Mouse (Mus musculus) C2C12 (cell line): ENCODE data around the gene Stxbp5l. TPM values are rescaled to one million over a fixed set of nuclear protein-coding genes. Genes with fewer than 3 reads are reported as not detected.
"Not testable (repeated sequence)": the region's sequence is repeated elsewhere in the genome, so short reads cannot be mapped to it uniquely, and the experiment has no call there.

Experiments used
- H3K27me3 ChIP-seq: one replicate; pipeline ENCODE4 v1.6.1; 2011; ENCODE audit not compliant: control insufficient read depth, insufficient read depth, insufficient read length
- H3K36me3 ChIP-seq: one replicate; pipeline ENCODE4 v1.6.1; 2011; ENCODE audit not compliant: control insufficient read depth, insufficient read depth
- H3K4me3 ChIP-seq: one replicate; pipeline ENCODE4 v1.5.1; 2011; ENCODE audit warnings: mild to moderate bottlenecking, control low read depth; ENCODE audit not compliant: poor library complexity, insufficient read depth, severe bottlenecking
- H3K79me2 ChIP-seq: one replicate; pipeline ENCODE4 v1.6.1; 2011; ENCODE audit not compliant: control insufficient read depth, insufficient read depth
- H3K79me3 ChIP-seq: one replicate; pipeline ENCODE4 v1.6.1; 2011; ENCODE audit warnings: low read depth, control low read depth
- H3ac ChIP-seq: one replicate; pipeline ENCODE3; 2011; ENCODE audit warnings: low read depth; ENCODE audit not compliant: control insufficient read depth, insufficient read length
- CEBPB ChIP-seq: IDR thresholded peaks from one replicate; pipeline ENCODE4 v1.6.1; 2011; ENCODE audit warnings: low read depth, mild to moderate bottlenecking, control low read depth, moderate library complexity
- CTCF ChIP-seq: IDR thresholded peaks from one replicate; pipeline ENCODE4 v1.5.1; 2011; ENCODE audit not compliant: control insufficient read depth, insufficient read depth, insufficient read length
- FOSL1 ChIP-seq: IDR thresholded peaks from one replicate; pipeline ENCODE4 v1.8.0; 2011; ENCODE audit warnings: mild to moderate bottlenecking, low read length; ENCODE audit not compliant: poor library complexity, insufficient read depth, severe bottlenecking
- MAX ChIP-seq: IDR thresholded peaks from one replicate; pipeline ENCODE4 v1.6.1; 2011; ENCODE audit warnings: mild to moderate bottlenecking, control low read depth
- MYOD1 ChIP-seq: IDR thresholded peaks from one replicate; pipeline ENCODE4 v1.6.1; 2011; ENCODE audit warnings: low read depth; ENCODE audit not compliant: control insufficient read depth, insufficient read length
- MYOG ChIP-seq: IDR thresholded peaks from one replicate; pipeline ENCODE4 v1.6.1; 2011; ENCODE audit not compliant: control insufficient read depth, insufficient read length; ENCODE audit errors: extremely low read depth
- USF1 ChIP-seq: IDR thresholded peaks from one replicate; pipeline ENCODE4 v1.6.1; 2011; ENCODE audit warnings: low read depth, mild to moderate bottlenecking, control low read depth, moderate library complexity
- polyA plus RNA-seq: library from polyadenylated mRNA; unstranded; fragments of >200 nt; fragmentation: generic; extraction: Trizol; gene quantifications from one replicate; pipeline ENCODE4 v1.2.1, GENCODE M21; 2012; ENCODE audit warnings: missing spikeins

Gene Stxbp5l
- polyA plus RNA-seq, 1 experiment: not detected

DNA sequence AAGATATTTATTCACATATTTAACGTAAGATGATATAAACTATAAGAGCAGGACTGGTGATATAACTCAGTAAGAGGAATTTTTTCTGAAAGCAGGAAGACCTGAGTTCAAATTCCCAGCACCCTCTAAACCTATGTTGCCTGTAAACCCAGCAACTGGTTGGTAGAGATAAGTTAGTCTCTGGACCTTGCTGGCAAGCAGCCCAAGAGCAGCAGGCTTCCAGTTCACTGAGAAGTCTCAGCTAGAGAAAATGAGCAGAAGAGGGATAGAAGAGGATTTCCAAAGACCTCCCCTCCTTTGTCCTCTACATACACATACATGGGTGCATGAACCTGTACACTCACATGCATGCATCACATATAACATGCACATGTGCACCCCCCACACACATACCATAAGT is 165.6 kb downstream of the Stxbp5l start:
- H3K27me3 ChIP-seq: no peaks in the 10 kb centered on the region
- H3K36me3 ChIP-seq: no peaks in the 10 kb centered on the region
- no peaks in the 10 kb centered on the region for H3K79me2 ChIP-seq
- TF ChIP-seq MAX (no peak), CEBPB (no peak), MYOG (no peak), FOSL1 (no peak), USF1 (no peak), CTCF (no peak), MYOD1 (no peak)
- no peaks in the 10 kb centered on the region for H3K79me3 ChIP-seq
- no peak overlapping the region for H3ac ChIP-seq
- H3K4me3 ChIP-seq: no peak overlapping the region

DNA sequence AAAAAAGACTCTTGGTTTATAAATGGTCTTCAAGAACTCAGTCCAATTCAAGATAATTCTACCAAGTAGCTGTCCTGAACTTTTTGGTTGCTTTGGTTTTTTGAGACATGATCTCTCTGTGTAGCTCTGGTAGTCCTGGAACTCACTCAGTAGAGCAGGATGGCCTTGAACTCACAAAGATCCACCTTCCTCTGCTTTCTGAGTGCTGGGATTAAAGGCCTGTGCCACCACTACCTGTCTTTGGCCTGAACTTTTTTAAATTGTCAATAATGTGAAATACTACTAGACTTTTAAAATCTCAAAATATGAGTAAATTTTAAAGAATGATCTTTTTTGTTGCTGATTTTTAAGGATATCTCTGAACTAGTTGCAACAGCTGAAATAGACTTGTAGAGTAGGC is 176.0 kb downstream of the Stxbp5l start:
- H3K79me3 ChIP-seq: no peaks in the 10 kb centered on the region
- TF ChIP-seq USF1 (no peak), FOSL1 (no peak), MYOD1 (no peak), MYOG (no peak), CEBPB (no peak), MAX (no peak), CTCF (no peak)

DNA sequence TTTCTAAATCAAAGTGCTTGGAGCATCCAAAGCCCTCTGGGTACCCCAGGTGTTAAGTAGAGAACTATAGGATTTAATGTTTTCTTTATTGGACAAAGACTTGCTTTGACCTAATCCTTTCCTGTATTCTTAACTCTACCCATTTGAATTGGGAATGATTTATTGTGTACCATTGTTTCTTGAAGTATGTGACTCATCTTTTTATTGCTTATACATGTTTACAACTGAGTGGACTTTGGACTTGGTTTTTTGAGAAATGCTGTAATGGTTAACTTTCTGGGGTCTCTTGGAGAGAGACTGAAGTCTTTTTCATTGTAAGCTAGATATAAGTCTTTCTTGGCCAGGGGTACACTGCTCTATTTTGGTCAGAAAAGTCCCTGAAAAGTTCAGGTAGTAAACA is 190.6 kb downstream of the Stxbp5l start:
- Histone ChIP-seq H3K27me3 (no peaks in the 10 kb centered on the region), H3K4me3 (no peak overlapping the region), H3K36me3 (no peaks in the 10 kb centered on the region), H3ac (no peak overlapping the region), H3K79me2 (no peaks in the 10 kb centered on the region), H3K79me3 (no peaks in the 10 kb centered on the region)
- no peak for TF ChIP-seq CTCF
- no peak for TF ChIP-seq USF1
- no peak for TF ChIP-seq MAX
- TF ChIP-seq CEBPB: no peak
- TF ChIP-seq FOSL1: no peak
- no peak for TF ChIP-seq MYOD1
- no peak for TF ChIP-seq MYOG

More for the DNA sequence above, 176.0 kb downstream of the Stxbp5l start:
- no peaks in the 10 kb centered on the region for H3K36me3 ChIP-seq
- no peaks in the 10 kb centered on the region for H3K27me3 ChIP-seq
- no peak overlapping the region for H3ac ChIP-seq
- H3K4me3 ChIP-seq: no peak overlapping the region
- no peaks in the 10 kb centered on the region for H3K79me2 ChIP-seq

DNA sequence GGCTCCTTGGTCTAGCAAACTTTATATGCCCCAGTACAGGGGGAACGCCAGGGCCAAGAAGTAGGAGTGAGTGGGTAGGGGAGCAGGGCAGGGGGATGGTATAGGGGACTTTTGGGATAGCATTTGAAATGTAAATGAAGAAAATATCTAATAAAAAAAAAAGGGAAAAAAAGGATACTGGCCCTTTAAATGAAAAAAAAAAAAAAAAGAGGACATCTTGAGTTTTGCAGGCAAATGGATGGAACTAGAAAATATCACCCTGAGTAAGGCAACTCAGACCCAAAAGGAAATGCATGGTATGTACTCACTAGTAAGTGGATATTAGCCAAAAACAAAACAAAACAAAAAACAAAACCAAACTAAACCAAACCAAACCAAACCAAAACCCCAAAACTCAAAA is 259.6 kb downstream of the Stxbp5l start:
- H3K4me3 ChIP-seq, H3K27me3 ChIP-seq, H3ac ChIP-seq, H3K79me3 ChIP-seq, H3K36me3 ChIP-seq, H3K79me2 ChIP-seq: not testable (repeated sequence)

DNA sequence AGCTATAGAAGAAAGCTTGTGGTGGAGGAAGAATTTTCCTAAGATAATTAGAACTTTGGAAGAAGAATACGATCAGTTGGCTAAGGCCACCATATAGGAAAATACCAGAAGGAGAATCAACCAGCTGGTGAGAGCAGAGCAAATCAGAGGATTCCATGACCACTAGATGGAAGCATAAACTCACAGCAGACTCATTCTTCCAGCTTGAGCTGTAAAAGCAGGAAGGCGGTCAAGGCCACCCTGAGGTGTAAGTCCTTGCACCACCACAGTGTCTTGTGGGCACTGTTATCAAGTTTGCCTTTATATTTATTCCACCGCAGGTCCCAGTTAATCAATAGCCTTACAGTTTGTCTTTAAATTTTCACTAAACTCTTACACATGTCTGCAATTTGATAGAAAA is 275.5 kb downstream of the Stxbp5l start:
- TF ChIP-seq USF1 (no peak), FOSL1 (no peak), MYOG (no peak), MYOD1 (no peak), CTCF (peak; percentile 36)
- Histone ChIP-seq H3K79me3 (no peaks in the 10 kb centered on the region), H3ac (no peak overlapping the region), H3K79me2 (no peaks in the 10 kb centered on the region), H3K4me3 (no peak overlapping the region), H3K27me3 (no peaks in the 10 kb centered on the region), H3K36me3 (no peaks in the 10 kb centered on the region)

DNA sequence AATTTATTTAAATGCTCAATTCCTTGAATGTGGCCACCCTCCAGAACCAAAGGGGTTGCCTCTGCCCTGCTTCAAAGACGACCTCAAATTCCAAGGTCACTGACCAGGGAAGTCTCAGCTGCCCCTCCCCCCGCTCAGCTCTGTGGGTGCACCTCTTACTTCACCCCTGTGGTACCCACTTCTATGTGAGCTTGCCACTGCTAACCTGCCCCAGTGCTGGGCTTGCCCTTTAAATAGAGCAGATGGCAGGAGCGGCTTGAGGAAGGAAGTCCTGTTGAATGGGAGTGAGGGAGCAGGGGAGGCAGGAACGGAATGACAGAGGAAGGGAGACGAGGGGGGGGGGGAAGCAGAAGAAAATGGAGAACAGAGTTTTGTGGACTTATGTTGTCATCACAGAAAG is 276.0 kb downstream of the Stxbp5l start:
- Histone ChIP-seq H3K36me3 (no peaks in the 10 kb centered on the region), H3K4me3 (no peak overlapping the region), H3K79me2 (no peaks in the 10 kb centered on the region), H3K79me3 (no peaks in the 10 kb centered on the region), H3K27me3 (no peaks in the 10 kb centered on the region), H3ac (no peak overlapping the region)
- TF ChIP-seq MYOD1 (no peak), MAX (no peak), USF1 (no peak), CEBPB (no peak), MYOG (no peak), FOSL1 (no peak), CTCF (no peak)
